Mouse (Mus musculus) limb, embryonic 10.5 days (tissue): ENCODE measurements at regions not wholly inside any gene's neighbourhood (a gene's known extent, or its start where the extent isn't known, plus 50 kb on each side); places are given as distances from the start of the nearest gene placed in this dataset.
A peak's percentile ranks its signal among the peaks of the same experiment; 100 is the strongest.

ENCODE experiments used
- DNase-seq: peaks from one replicate; pipeline ENCODE4 v3.0.0-alpha.2; 2017; ENCODE audit warnings: low spot score
- H3K27ac ChIP-seq: fragments of 300-500 bp; sonication (generic); 2 replicates; pipeline ENCODE4 v1.5.1; 2016; ENCODE audit warnings: mild to moderate bottlenecking
- H3K27me3 ChIP-seq: fragments of 300-500 bp; sonication (generic); 2 replicates; pipeline ENCODE4 v1.6.1; 2016; ENCODE audit warnings: low read depth, mild to moderate bottlenecking; ENCODE audit not compliant: poor library complexity, severe bottlenecking
- H3K36me3 ChIP-seq: fragments of 300-500 bp; sonication (generic); 2 replicates; pipeline ENCODE4 v1.6.1; 2016; ENCODE audit warnings: mild to moderate bottlenecking, moderate library complexity
- H3K4me1 ChIP-seq: fragments of 300-500 bp; sonication (generic); 2 replicates; pipeline ENCODE4 v1.6.1; 2016
- H3K4me3 ChIP-seq: fragments of 300-500 bp; sonication (generic); 2 replicates; pipeline ENCODE4 v1.5.1; 2016; ENCODE audit warnings: mild to moderate bottlenecking, moderate library complexity
- H3K9me3 ChIP-seq: fragments of 300-500 bp; sonication (generic); replicated peaks from 2 replicates; pipeline ENCODE4 v1.6.1; 2016; ENCODE audit warnings: mild to moderate bottlenecking
- WGBS: fragments of 180-500 bp; shearing (Covaris S2); methylation state at CpG from one replicate; pipeline ENCODE4 v1.1.7; 2016; 5-methylcytosine and 5-hydroxymethylcytosine counted together

DNA sequence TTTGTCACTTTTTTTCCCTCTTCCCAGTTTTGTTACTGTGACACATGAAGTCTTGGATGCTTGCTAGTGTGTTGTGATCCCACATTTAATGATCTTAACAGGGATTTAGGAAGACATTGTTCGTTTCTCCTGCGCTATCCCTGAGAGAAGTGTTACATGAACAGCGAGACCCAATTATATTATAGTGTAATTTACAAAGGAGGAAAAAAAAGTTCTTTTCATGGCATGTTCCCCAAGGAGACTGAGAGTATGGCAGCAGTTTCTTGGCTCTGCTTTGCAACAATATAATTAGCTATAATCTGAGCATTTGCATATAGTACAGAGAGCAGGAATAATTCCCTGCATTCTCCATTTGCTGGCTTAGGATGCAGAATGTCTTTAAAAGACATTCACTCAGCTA, 168.6 kb downstream of the Insc start:
- no peak for DNase-seq
- Histone ChIP-seq H3K36me3 (no peaks in the 10 kb centered on the region), H3K9me3 (no peaks in the 10 kb centered on the region), H3K4me3 (no peak overlapping the region), H3K27me3 (no peaks in the 10 kb centered on the region), H3K4me1 (no peaks in the 10 kb centered on the region), H3K27ac (no peak overlapping the region)
- 93% methylated on average over 3 of the region's 3 CpGs for WGBS

DNA sequence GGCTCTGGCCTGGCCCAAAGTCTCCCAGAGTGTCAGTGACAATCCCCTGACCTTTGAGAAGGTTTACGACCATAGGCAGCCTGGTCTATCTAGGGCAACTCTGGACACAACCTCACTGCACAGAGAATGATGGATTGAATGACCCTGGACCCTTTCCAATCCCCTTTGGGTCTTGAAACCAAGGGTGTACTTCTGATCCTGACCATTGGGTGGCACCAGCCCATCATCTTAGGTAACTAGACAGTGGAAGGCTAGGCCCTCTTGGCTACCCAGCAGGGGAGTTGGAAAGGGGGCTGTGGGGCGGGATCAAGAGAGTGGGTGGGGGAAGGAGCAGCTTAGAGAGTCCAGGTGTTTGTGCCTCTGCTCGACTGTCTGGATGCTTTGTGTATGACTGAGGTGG, 178.7 kb downstream of the Insc start:
- Histone ChIP-seq H3K36me3 (no peaks in the 10 kb centered on the region), H3K9me3 (no peaks in the 10 kb centered on the region), H3K4me1 (peaks cover 7% of the 10 kb centered on the region), H3K27ac (no peak overlapping the region), H3K27me3 (no peaks in the 10 kb centered on the region), H3K4me3 (no peak overlapping the region)
- WGBS = 14% methylated on average over 3 of the region's 3 CpGs
- DNase-seq = peak; percentile 77

DNA sequence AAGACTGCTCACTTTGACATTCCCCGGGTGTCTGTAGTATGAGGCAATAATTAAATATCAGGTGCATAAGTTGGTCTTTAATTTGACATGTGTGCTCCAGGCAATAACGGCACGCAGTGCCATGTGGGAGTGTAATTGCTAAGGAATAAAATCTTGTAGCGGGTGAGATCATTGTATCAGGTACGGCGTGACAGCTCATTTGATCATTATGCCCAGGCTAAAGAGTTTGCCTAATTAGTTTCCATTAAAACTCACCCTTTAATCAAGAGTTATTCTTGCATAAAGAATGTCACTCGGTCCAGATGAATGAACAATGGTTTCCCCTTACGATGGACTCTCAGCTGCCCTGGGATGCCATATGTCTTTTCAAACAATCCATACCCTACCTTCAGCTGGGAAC, 190.4 kb downstream of the Insc start:
- Histone ChIP-seq H3K27ac (no peak overlapping the region), H3K9me3 (no peaks in the 10 kb centered on the region), H3K27me3 (no peaks in the 10 kb centered on the region), H3K4me3 (no peak overlapping the region), H3K36me3 (no peaks in the 10 kb centered on the region), H3K4me1 (no peaks in the 10 kb centered on the region)
- no peak for DNase-seq
- WGBS = 91% methylated on average over 8 of the region's 8 CpGs

DNA sequence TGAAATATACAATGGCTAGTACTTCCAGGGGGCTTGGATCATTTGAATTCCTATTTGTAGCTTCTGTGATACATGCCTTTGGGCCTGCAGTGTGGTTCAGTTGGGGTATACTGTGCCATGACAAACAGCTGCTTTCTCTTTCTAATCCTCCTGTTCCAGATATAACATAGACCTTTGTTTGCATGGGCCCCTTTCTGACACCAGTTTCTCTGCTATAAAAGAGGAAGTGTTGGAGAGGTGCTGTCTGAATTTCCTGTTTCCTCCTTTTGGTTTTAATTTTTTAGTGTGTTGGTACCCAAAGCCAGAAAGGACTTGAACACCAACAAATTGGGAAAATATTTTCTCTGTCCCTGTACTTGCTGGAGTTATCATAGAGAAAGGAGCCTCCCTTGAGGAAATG, 207.3 kb downstream of the Insc start:
- no peaks in the 10 kb centered on the region for H3K36me3 ChIP-seq
- no peak overlapping the region for H3K4me3 ChIP-seq
- no peak overlapping the region for H3K27ac ChIP-seq
- H3K9me3 ChIP-seq = no peaks in the 10 kb centered on the region
- H3K27me3 ChIP-seq = no peaks in the 10 kb centered on the region
- DNase-seq = no peak
- H3K4me1 ChIP-seq = no peaks in the 10 kb centered on the region

DNA sequence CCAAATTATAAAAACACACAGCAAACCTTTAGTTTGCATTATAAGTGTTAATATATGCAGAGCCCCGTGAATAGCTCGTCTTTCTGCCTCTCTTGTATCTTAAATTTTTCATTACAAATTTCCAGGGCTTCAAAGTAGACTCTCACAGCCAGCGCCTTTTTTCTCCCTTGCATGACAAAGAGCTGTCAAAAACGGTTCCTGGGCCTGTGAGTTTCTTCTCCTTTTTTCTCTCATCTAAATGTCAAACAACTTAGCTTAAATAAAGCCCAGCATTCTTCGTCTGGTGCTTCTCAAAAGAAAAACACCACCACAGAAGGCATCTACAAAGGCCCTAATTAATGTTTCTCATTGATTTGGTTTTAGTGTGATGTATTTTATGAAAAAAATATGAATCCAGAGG, 219.7 kb downstream of the Insc start:
- no peaks in the 10 kb centered on the region for H3K4me1 ChIP-seq
- H3K36me3 ChIP-seq = no peaks in the 10 kb centered on the region
- 72% methylated on average over 5 of the region's 5 CpGs for WGBS
- no peaks in the 10 kb centered on the region for H3K9me3 ChIP-seq
- no peak overlapping the region for H3K4me3 ChIP-seq
- DNase-seq = no peak
- H3K27ac ChIP-seq = no peak overlapping the region
- H3K27me3 ChIP-seq = no peaks in the 10 kb centered on the region

DNA sequence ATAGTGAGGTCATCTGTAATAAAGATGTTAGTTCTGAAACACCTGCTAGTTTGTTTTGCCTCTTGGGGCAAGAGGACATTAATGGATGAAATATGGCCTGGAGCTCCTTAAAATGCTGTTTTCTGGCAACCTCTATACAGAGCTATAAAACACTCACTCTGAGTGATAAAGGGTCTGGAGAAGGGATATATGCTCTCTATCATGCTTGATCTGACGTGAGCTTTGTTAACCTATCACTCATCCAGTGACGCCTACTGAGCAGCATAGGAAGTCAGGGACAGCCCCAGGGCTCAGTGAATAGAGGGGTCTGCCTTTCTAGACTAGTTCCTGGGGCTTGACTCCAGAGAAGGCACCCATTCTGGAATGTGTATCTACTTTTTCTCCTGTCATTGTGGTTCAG, 222.4 kb downstream of the Insc start:
- WGBS = 42% methylated on average over 2 of the region's 2 CpGs

DNA sequence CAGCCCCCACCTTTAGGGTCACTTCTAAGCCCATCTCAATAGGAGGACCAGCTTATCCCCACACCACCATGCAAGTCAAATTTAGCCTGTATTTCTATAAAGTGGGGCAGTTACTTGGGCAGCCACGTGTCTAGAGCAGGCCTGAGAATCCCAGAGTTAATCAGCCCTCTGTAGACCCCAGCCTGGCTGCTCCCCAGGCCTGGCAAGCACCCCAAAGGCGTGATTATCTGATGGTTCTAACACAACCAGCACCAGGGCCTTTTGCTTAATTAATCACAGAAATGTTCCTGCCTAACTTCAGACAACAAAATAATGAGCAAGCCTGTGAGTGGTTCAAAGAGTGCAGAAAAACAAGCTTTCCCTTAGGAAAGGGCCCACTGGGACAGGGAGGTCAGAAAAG, 243.0 kb downstream of the Insc start:
- H3K4me1 ChIP-seq = no peaks in the 10 kb centered on the region
- H3K27me3 ChIP-seq = no peaks in the 10 kb centered on the region
- no peaks in the 10 kb centered on the region for H3K9me3 ChIP-seq
- H3K4me3 ChIP-seq = no peak overlapping the region
- DNase-seq = no peak
- no peaks in the 10 kb centered on the region for H3K36me3 ChIP-seq
- 53% methylated on average over 2 of the region's 2 CpGs for WGBS
- no peak overlapping the region for H3K27ac ChIP-seq

More for the DNA sequence above, 222.4 kb downstream of the Insc start:
- Histone ChIP-seq H3K4me3 (no peak overlapping the region), H3K27ac (no peak overlapping the region), H3K4me1 (no peaks in the 10 kb centered on the region), H3K36me3 (no peaks in the 10 kb centered on the region), H3K9me3 (no peaks in the 10 kb centered on the region), H3K27me3 (no peaks in the 10 kb centered on the region)
- no peak for DNase-seq

DNA sequence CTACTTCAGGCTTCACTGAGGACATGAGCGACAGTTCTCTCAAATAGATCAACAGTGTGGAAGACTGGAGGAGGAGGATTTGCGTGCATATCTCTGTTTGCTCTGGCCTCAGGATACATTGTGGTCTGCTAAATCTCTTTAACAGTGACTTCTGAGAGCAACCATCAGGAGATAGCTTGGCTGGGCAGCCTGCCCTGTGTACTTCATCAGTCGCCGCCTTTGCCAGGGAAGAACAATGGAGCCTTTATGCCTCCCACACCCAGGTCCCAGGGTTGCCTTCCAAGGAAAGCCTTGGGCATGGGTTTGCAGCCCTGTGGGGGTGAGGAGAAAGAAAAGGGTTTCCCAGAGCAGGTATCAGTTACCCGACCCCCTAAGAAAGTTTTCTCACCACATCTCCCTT, 247.8 kb downstream of the Insc start:
- WGBS = 87% methylated on average over 5 of the region's 5 CpGs
- DNase-seq = no peak
- H3K36me3 ChIP-seq = no peaks in the 10 kb centered on the region

DNA sequence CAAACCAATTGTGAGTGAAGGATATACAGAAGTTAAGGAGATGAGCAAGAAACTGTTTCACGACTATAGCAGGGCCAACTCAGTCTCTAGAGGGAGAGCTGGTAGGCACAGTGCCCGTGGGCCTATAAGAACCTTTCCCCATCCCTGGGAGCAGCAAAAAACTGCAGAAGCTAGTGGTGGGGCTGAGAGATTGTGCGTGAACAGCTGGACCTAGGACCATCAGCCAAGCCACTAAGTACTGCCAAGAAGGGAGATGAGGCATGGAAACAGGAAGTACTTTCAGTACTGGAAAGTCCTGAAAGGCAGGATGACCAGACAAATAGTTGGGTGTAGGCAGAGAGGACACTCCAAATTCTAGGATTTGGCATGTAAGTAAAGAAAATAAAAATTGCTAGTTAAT, 248.9 kb downstream of the Insc start:
- H3K4me3 ChIP-seq = no peak overlapping the region
- H3K27ac ChIP-seq = no peak overlapping the region
- H3K36me3 ChIP-seq = no peaks in the 10 kb centered on the region
- H3K4me1 ChIP-seq = no peaks in the 10 kb centered on the region
- no peak for DNase-seq
- WGBS = 94% methylated on average over 3 of the region's 3 CpGs
- H3K9me3 ChIP-seq = no peaks in the 10 kb centered on the region
- no peaks in the 10 kb centered on the region for H3K27me3 ChIP-seq

More for the DNA sequence above, 247.8 kb downstream of the Insc start:
- Histone ChIP-seq H3K4me1 (no peaks in the 10 kb centered on the region), H3K27ac (no peak overlapping the region), H3K27me3 (no peaks in the 10 kb centered on the region), H3K4me3 (no peak overlapping the region), H3K9me3 (no peaks in the 10 kb centered on the region)

DNA sequence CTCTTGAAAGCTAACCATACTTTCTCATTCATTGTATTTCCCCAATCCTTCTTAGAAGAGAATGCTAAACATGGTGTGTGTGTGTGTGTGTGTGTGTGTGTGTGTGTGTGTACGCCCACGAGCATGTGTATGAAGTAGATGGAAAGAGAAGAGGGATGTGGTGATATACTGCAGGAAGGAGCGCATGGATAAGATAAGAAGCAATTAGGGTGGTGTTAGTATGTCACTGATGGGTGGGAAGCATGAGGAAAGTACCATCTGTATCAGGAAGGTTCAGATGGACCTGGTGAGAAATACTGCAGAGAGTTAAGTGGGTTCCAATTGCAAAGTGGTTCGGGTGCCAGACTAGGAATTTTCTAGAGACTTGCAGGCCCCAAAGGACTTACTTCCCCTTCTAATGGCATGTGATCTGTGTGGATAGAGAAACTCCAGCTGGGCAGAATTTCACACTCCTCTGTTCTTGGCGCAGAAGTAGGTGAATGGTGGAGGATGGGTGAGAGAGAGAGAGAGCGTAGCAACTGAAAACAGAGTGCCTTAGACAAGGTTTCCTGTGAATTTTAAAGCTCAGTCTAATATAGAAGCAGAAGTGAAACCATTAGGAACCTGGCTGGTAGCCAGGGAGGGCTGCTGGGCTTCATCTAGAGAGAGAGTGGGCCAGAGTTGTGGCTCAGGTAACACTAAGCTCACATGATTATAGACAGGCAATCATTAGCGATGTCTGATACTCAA, 257.5 kb downstream of the Insc start:
- H3K4me1 ChIP-seq = no peaks in the 10 kb centered on the region
- no peaks in the 10 kb centered on the region for H3K9me3 ChIP-seq
- H3K4me3 ChIP-seq = no peak overlapping the region
- no peak overlapping the region for H3K27ac ChIP-seq
- DNase-seq = no peak
- WGBS = 87% methylated on average over 7 of the region's 7 CpGs
- H3K36me3 ChIP-seq = no peaks in the 10 kb centered on the region
- H3K27me3 ChIP-seq = no peaks in the 10 kb centered on the region

DNA sequence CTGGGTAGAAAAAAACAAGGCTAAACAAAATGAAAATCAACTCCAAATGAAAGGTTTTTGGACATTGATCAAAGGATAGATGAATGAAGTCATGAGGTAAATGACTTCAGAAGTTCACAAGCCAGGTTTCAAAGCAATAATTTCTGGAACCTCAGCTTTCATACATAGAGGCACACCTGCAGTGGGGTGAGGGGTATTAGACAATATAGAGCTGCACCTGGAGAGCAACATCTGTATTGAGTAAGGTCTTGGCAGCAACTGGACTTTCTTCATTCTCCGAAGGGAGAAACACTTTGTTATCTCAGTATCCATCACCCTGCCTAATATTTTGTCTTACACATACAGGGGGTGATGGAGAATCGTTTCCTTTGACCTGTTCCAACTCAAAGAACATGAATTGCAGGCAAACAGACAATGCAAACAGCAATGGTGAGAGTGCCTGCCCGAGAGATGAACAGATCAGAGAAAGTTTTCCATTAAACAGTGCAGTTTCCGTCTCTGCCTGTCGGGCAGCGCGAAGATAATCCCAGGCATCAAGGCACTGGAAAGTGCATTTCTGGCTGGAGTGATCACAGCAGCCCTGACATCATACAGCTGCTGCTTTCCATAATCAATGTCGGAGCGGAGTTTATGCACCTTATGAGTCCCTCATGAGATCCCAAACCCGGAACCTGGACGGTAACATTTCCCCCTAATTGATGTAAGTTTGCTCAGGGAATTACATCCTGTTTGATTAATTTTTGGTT, 270.9 kb downstream of the Insc start:
- no peak for DNase-seq
- Histone ChIP-seq H3K9me3 (no peaks in the 10 kb centered on the region), H3K4me3 (no peak overlapping the region), H3K27me3 (no peaks in the 10 kb centered on the region), H3K36me3 (no peaks in the 10 kb centered on the region), H3K4me1 (no peaks in the 10 kb centered on the region), H3K27ac (no peak overlapping the region)
- 85% methylated on average over 11 of the region's 11 CpGs for WGBS

DNA sequence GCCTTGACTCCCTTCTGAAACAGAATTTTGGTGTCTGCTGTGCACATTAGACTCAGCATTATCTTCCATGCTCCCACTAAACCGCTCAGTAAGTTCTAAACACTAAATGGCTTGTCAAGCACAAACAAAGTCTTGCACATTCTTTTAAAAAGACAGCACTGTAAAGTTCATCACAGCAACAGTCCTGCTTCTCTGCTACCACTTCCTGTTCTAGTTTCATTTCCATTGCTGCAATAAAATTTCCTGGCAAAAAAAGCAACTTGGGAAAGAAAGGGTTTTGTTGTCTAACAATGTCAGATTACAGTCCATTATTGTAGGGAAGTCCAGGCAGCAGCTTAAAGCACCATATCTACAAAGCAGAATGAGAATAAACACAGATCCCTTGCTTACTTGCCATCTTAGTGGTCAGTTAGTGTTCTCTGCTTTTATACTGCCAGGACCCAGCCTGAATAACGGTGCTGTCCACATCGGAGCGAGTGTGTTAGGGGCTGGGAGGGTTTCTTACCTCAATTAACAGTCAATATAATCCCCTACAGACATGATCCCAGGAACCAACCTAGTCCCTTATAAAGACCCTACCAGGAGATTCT, 276.0 kb downstream of the Insc start:
- Histone ChIP-seq H3K4me1 (no peaks in the 10 kb centered on the region), H3K36me3 (no peaks in the 10 kb centered on the region), H3K9me3 (no peaks in the 10 kb centered on the region), H3K27me3 (no peaks in the 10 kb centered on the region), H3K4me3 (no peak overlapping the region), H3K27ac (no peak overlapping the region)
- no peak for DNase-seq
- 83% methylated on average over 4 of the region's 4 CpGs for WGBS

DNA sequence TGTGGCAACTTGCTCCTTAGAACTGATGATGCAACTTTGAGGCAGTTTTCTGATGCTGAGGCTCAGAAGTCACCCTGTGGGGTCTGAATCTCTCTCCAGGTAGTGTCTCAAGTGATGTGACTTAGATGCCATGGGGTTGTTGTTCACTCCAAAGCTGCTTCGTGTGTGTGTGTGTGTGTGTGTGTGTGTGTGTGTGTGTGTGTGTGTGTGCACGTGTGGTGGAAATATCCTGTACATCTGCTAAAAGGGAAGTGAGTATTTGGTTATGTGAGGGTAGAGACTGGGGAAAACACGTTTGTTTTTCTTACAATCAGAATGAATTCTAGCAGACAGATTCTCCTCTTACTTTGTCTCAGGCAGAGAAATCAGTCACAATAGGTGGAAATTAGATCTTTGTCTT, 276.5 kb downstream of the Insc start:
- no peaks in the 10 kb centered on the region for H3K27me3 ChIP-seq
- WGBS = 87% methylated on average over 3 of the region's 3 CpGs

More for the DNA sequence above, 276.5 kb downstream of the Insc start:
- H3K27ac ChIP-seq = no peak overlapping the region
- H3K9me3 ChIP-seq = no peaks in the 10 kb centered on the region
- no peaks in the 10 kb centered on the region for H3K4me1 ChIP-seq
- no peaks in the 10 kb centered on the region for H3K36me3 ChIP-seq
- no peak overlapping the region for H3K4me3 ChIP-seq
- no peak for DNase-seq
